Comparison of ENCODE assay signal across 21 mouse cellular contexts in genomic region chr13:58368835-58369234, GRCm38 (mm10). TPM values are rescaled to one million over a fixed set of nuclear protein-coding genes. Genes with fewer than 3 reads are reported as not detected.
A peak's percentile ranks its signal among the peaks of the same experiment; 100 is the strongest.
DNase-seq lines count a peak whose midpoint lies in the region; ATAC-seq and TF ChIP-seq lines count a peak whose summit lies in the region.
"Had no signal": no experiment of that assay in that cellular context is flagged by ENCODE, and none has a peak within 500 bp of the region (broad histone marks: within the 10 kb centered on the region; RNA-seq: fewer than 3 reads in every experiment).

No protein-coding gene starts in this region.

- H3K79me2 ChIP-seq in CH12.LX (replicated peaks; ENCODE audit: control insufficient read depth, extremely low read depth, insufficient read depth, poor library complexity, severe bottlenecking) (no peaks in the 10 kb centered on the region), MEL (ENCODE audit: control insufficient read depth, insufficient read depth, low read length, poor library complexity) (no peaks in the 10 kb centered on the region)

- no peaks in the 10 kb centered on the region for H3K4me1 ChIP-seq in heart, embryonic 10.5 days
- no peaks in the 10 kb centered on the region for H3K4me1 ChIP-seq in CH12.LX (ENCODE audit: control insufficient read depth in 1 of 2, insufficient read depth in 2 of 2)
- peaks cover 10 to 13% of the 10 kb centered on the region in 2 experiments; a peak in 3 of 4 replicates for H3K4me1 ChIP-seq in MEL (ENCODE audit: control insufficient read depth in 1 of 2, insufficient read depth in 2 of 2, low read length in 2 of 2)
- no peaks in the 10 kb centered on the region for H3K4me1 ChIP-seq in stomach, postnatal 0 days (replicated peaks; ENCODE audit: control insufficient read depth, insufficient read depth)
- H3K4me1 ChIP-seq: embryonic facial prominence, embryonic 10.5 days; embryonic facial prominence, embryonic 12.5 days; forebrain, embryonic 13.5 days; forebrain, embryonic 15.5 days had no signal

- H3K36me3 ChIP-seq in heart, embryonic 10.5 days = no peaks in the 10 kb centered on the region
- H3K36me3 ChIP-seq in CH12.LX (replicated peaks in 1 of 2; ENCODE audit: control insufficient read depth in 1 of 2, insufficient read depth in 1 of 2, low read length in 1 of 2) = no peaks in the 10 kb centered on the region
- no peaks in the 10 kb centered on the region for H3K36me3 ChIP-seq in MEL (ENCODE audit: control insufficient read depth in 1 of 2, insufficient read depth in 2 of 2, low read length in 2 of 2)
- no peaks in the 10 kb centered on the region for H3K36me3 ChIP-seq in stomach, postnatal 0 days (ENCODE audit: control insufficient read depth, insufficient read depth, low read length)
- H3K36me3 ChIP-seq: embryonic facial prominence, embryonic 10.5 days; embryonic facial prominence, embryonic 12.5 days; forebrain, embryonic 15.5 days; G1E had no signal

- WGBS in heart, embryonic 10.5 days = 72% methylated on average over 4 of the region's 4 CpGs
- 64% methylated on average over 4 of the region's 4 CpGs for WGBS in stomach, postnatal 0 days

- TF ChIP-seq POLR2A in CH12.LX (IDR thresholded peaks at IDR 0.05; ENCODE audit: low read depth, low read length) (no peak), MEL (IDR thresholded peaks at IDR 0.05; ENCODE audit: control insufficient read depth in 1 of 2, insufficient read depth in 1 of 2, low read depth in 1 of 2, low read length in 2 of 2, poor library complexity in 1 of 2) (no peak)

- H3K27me3 ChIP-seq in heart, embryonic 10.5 days (ENCODE audit: insufficient read depth, poor library complexity, severe bottlenecking) = no peaks in the 10 kb centered on the region
- H3K27me3 ChIP-seq in CH12.LX (replicated peaks) (no peaks in the 10 kb centered on the region), MEL (ENCODE audit: control insufficient read depth in 1 of 2, insufficient read depth in 2 of 2, low read length in 2 of 2) (no peaks in the 10 kb centered on the region)
- H3K27me3 ChIP-seq in stomach, postnatal 0 days (ENCODE audit: control insufficient read depth, insufficient read depth, low read length) = no peaks in the 10 kb centered on the region
- H3K27me3 ChIP-seq: embryonic facial prominence, embryonic 12.5 days; forebrain, embryonic 13.5 days; forebrain, embryonic 15.5 days had no signal

- no peaks in the 10 kb centered on the region for H3K9me3 ChIP-seq in heart, embryonic 10.5 days
- H3K9me3 ChIP-seq in CH12.LX (replicated peaks; ENCODE audit: low read length) (no peaks in the 10 kb centered on the region), MEL (replicated peaks; ENCODE audit: insufficient read depth, low read length) (no peaks in the 10 kb centered on the region)
- no peaks in the 10 kb centered on the region for H3K9me3 ChIP-seq in stomach, postnatal 0 days (ENCODE audit: control insufficient read depth, low read length)
- H3K9me3 ChIP-seq: embryonic facial prominence, embryonic 10.5 days; embryonic facial prominence, embryonic 12.5 days; forebrain, embryonic 13.5 days; forebrain, embryonic 15.5 days; G1E had no signal

- H3K4me2 ChIP-seq in CH12.LX (ENCODE audit: insufficient read depth, low read depth, poor library complexity, severe bottlenecking) = no peak overlapping the region
- H3K4me2 ChIP-seq in stomach, postnatal 0 days (replicated peaks; ENCODE audit: low read depth) = no peak overlapping the region
- H3K4me2 ChIP-seq: embryonic facial prominence, embryonic 12.5 days; forebrain, embryonic 13.5 days; forebrain, embryonic 15.5 days had no signal

- peak; percentile 86 for DNase-seq in heart, adult 11 months
- DNase-seq in heart, embryonic 10.5 days (ENCODE audit: low spot score) = no peak
- no peak for DNase-seq in CH12.LX (ENCODE audit: extremely low read depth)
- no peak for DNase-seq in MEL (ENCODE audit: low read depth, low spot score)
- DNase-seq in stomach, postnatal 0 days (ENCODE audit: low spot score) = no peak
- DNase-seq: adrenal gland, adult 2 months; adrenal gland, postnatal 10 days; adrenal gland, postnatal 25 days; B cell, adult 2 months; cerebellum, adult 11 months; cerebellum, adult 18-20 months; cerebellum, adult 9-10 months; cerebellum, postnatal 10 days; cerebellum, postnatal 25 days; forebrain, postnatal 0 days had no signal

- dilution Hi-C loops in CH12.LX (cut with MboI; ENCODE audit: extremely low pct_ligation_motif_present, extremely low pct_unique_long_range_greater_than_20kb, low sequenced_read_pairs) = no loop called here

- no peak overlapping the region for H3K27ac ChIP-seq in heart, embryonic 10.5 days
- H3K27ac ChIP-seq in CH12.LX (ENCODE audit: insufficient read depth, low read depth) (no peak overlapping the region), MEL (ENCODE audit: control insufficient read depth, low read depth, low read length) (no peak overlapping the region)
- H3K27ac ChIP-seq in stomach, postnatal 0 days (replicated peaks) = no peak overlapping the region
- H3K27ac ChIP-seq: embryonic facial prominence, embryonic 10.5 days; embryonic facial prominence, embryonic 12.5 days; forebrain, embryonic 13.5 days; forebrain, embryonic 15.5 days had no signal

- no peak for TF ChIP-seq EP300 in CH12.LX (IDR thresholded peaks at IDR 0.05; ENCODE audit: low read length)
- no peak for TF ChIP-seq EP300 in MEL (IDR thresholded peaks at IDR 0.05; ENCODE audit: low read depth in 1 of 2, low read length in 2 of 2)
- no peak for TF ChIP-seq EP300 in stomach, postnatal 0 days (optimal IDR thresholded peaks at IDR 0.05)

- in situ Hi-C loops in CH12.LX (cut with MboI; ENCODE audit: low pct_ligation_motif_present, low pct_unique_long_range_greater_than_20kb, low sequenced_read_pairs) = no loop called here

- no peak overlapping the region for H3K4me3 ChIP-seq in heart, embryonic 10.5 days
- no peak overlapping the region for H3K4me3 ChIP-seq in CH12.LX (replicated peaks in 1 of 3; ENCODE audit: low read depth in 2 of 3, low read length in 2 of 3, poor library complexity in 1 of 3)
- H3K4me3 ChIP-seq in MEL (ENCODE audit: control insufficient read depth in 1 of 2, insufficient read depth in 1 of 2, low read depth in 2 of 2, low read length in 2 of 2) = no peak overlapping the region
- H3K4me3 ChIP-seq in stomach, postnatal 0 days (ENCODE audit: low read depth, low read length) = no peak overlapping the region
- H3K4me3 ChIP-seq: embryonic facial prominence, embryonic 10.5 days; embryonic facial prominence, embryonic 12.5 days; forebrain, embryonic 13.5 days; forebrain, embryonic 15.5 days had no signal

- no peak for ATAC-seq in stomach, postnatal 0 days (ENCODE audit: low FRiP score, low TSS enrichment)
- ATAC-seq: CD4-positive, CD25-positive, alpha-beta regulatory T cell, adult 4 months; forebrain, embryonic 13.5 days; forebrain, embryonic 15.5 days; forebrain, postnatal 0 days had no signal

- TF ChIP-seq RAD21 in CH12.LX (IDR thresholded peaks at IDR 0.05; ENCODE audit: low read depth, low read length) (no peak), MEL (IDR thresholded peaks at IDR 0.05; ENCODE audit: low read depth, low read length) (no peak)

- no peak for TF ChIP-seq CTCF in CH12.LX (conservative IDR thresholded peaks at IDR 0.05 in 1 of 2, IDR thresholded peaks at IDR 0.05 in 1 of 2; ENCODE audit: low read depth in 2 of 2, low read length in 2 of 2)
- no peak for TF ChIP-seq CTCF in MEL (IDR thresholded peaks at IDR 0.05 in 2 of 3, conservative IDR thresholded peaks at IDR 0.05 in 1 of 3; ENCODE audit: control insufficient read depth in 1 of 3, insufficient read depth in 1 of 3, low read depth in 2 of 3, low read length in 3 of 3, poor library complexity in 1 of 3, severe bottlenecking in 1 of 3)
- no peak for TF ChIP-seq CTCF in stomach, postnatal 0 days (IDR thresholded peaks at IDR 0.05; ENCODE audit: low read depth)

- no peak overlapping the region for H3K9ac ChIP-seq in CH12.LX (ENCODE audit: insufficient read depth, low read depth)
- no peak overlapping the region for H3K9ac ChIP-seq in MEL (ENCODE audit: control insufficient read depth, low read depth, low read length, poor library complexity, severe bottlenecking)
- H3K9ac ChIP-seq in stomach, postnatal 0 days (ENCODE audit: low read length) = no peak overlapping the region
- H3K9ac ChIP-seq: embryonic facial prominence, embryonic 12.5 days; forebrain, embryonic 13.5 days; forebrain, embryonic 15.5 days; forebrain, postnatal 0 days had no signal

RNA-seq across cellular contexts. Expression of gene Kif27, which starts 9.9 kb away (rescaled TPM):
- polyA plus RNA-seq in heart, embryonic 10.5 days (2016; fragmentation: Nextera tagmentation; extraction: Ambion mirVana) = 0.20 and 0.31 TPM in 2 replicates
- total RNA-seq in CH12.LX (2012; rRNA removed) (not detected in 2 replicates), CH12.LX (2014; rRNA removed) (not detected in 2 replicates), MEL (2012; rRNA removed) (0.13 and 0.42 TPM in 2 replicates)
- polyA plus RNA-seq in CH12.LX (2012; ENCODE audit: insufficient read length, low read depth) (not detected in 2 replicates), MEL (2012; ENCODE audit: insufficient read depth in 1 of 2, insufficient read length in 2 of 2, low read depth in 1 of 2, low replicate concordance in 2 of 2, missing spikeins in 1 of 2) (under 1 TPM in 1 of 2 experiments, not detected in 1; 0.13 TPM)
- polyA plus RNA-seq in stomach, postnatal 0 days (2015; fragmentation: Nextera tagmentation; extraction: Ambion mirVana) = 0.11 and 0.19 TPM in 2 replicates
- polyA plus RNA-seq: CD4-positive, CD25-positive, alpha-beta regulatory T cell, adult 4 months; G1E had no signal

RNA-seq across cellular contexts. Expression of gene 2210016F16Rik, which starts 16.2 kb away (rescaled TPM):
- 34.7 and 35.3 TPM in 2 replicates for polyA plus RNA-seq in heart, embryonic 10.5 days (2016; fragmentation: Nextera tagmentation; extraction: Ambion mirVana)
- 0.42 and 0.51 TPM in 2 replicates for total RNA-seq in CH12.LX (2012; rRNA removed)
- 0.12 TPM in 1 of 2 replicates, not detected in the other for total RNA-seq in CH12.LX (2014; rRNA removed)
- polyA plus RNA-seq in CH12.LX (2012; ENCODE audit: insufficient read length, low read depth) = 4.7 and 5.3 TPM in 2 replicates
- 0.08 and 0.10 TPM in 2 replicates for total RNA-seq in MEL (2012; rRNA removed)
- polyA plus RNA-seq in MEL (2012; ENCODE audit: insufficient read depth in 1 of 2, insufficient read length in 2 of 2, low read depth in 1 of 2, low replicate concordance in 2 of 2, missing spikeins in 1 of 2) = under 1 TPM in 1 of 2 experiments, not detected in 1; 0.22 TPM
- 30.2 and 30.5 TPM in 2 replicates for polyA plus RNA-seq in stomach, postnatal 0 days (2015; fragmentation: Nextera tagmentation; extraction: Ambion mirVana)

RNA-seq across cellular contexts. Expression of gene Rmi1, which starts 33.2 kb away (rescaled TPM):
- 21.8 and 26.0 TPM in 2 replicates for polyA plus RNA-seq in heart, embryonic 10.5 days (2016; fragmentation: Nextera tagmentation; extraction: Ambion mirVana)
- 6.8 and 7.1 TPM in 2 replicates for total RNA-seq in CH12.LX (2012; rRNA removed)
- total RNA-seq in CH12.LX (2014; rRNA removed) = 7.7 and 8.4 TPM in 2 replicates
- polyA plus RNA-seq in CH12.LX (2012; ENCODE audit: insufficient read length, low read depth) = 11.0 and 11.1 TPM in 2 replicates
- total RNA-seq in MEL (2012; rRNA removed) = 13.9 and 15.5 TPM in 2 replicates
- 10 to 100 TPM in 1 of 2 experiments, not detected in 1; 21.4 TPM for polyA plus RNA-seq in MEL (2012; ENCODE audit: insufficient read depth in 1 of 2, insufficient read length in 2 of 2, low read depth in 1 of 2, low replicate concordance in 2 of 2, missing spikeins in 1 of 2)
- polyA plus RNA-seq in stomach, postnatal 0 days (2015; fragmentation: Nextera tagmentation; extraction: Ambion mirVana) = 11.1 and 12.5 TPM in 2 replicates

RNA-seq across cellular contexts. Expression of gene Hnrnpk, which starts 34.3 kb away (rescaled TPM):
- 1,257 and 1,505 TPM in 2 replicates for polyA plus RNA-seq in heart, embryonic 10.5 days (2016; fragmentation: Nextera tagmentation; extraction: Ambion mirVana)
- total RNA-seq in CH12.LX (2012; rRNA removed) (411 and 510 TPM in 2 replicates), CH12.LX (2014; rRNA removed) (1,174 and 1,271 TPM in 2 replicates), MEL (2012; rRNA removed) (542 and 594 TPM in 2 replicates)
- polyA plus RNA-seq in CH12.LX (2012; ENCODE audit: insufficient read length, low read depth) (1,522 and 1,549 TPM in 2 replicates), MEL (2012; ENCODE audit: insufficient read depth in 1 of 2, insufficient read length in 2 of 2, low read depth in 1 of 2, low replicate concordance in 2 of 2, missing spikeins in 1 of 2) (1,000 to 10,000 TPM; 1,502 to 1,739 TPM)
- polyA plus RNA-seq in stomach, postnatal 0 days (2015; fragmentation: Nextera tagmentation; extraction: Ambion mirVana) = 552 and 570 TPM in 2 replicates
